In the genomic region with DNA sequence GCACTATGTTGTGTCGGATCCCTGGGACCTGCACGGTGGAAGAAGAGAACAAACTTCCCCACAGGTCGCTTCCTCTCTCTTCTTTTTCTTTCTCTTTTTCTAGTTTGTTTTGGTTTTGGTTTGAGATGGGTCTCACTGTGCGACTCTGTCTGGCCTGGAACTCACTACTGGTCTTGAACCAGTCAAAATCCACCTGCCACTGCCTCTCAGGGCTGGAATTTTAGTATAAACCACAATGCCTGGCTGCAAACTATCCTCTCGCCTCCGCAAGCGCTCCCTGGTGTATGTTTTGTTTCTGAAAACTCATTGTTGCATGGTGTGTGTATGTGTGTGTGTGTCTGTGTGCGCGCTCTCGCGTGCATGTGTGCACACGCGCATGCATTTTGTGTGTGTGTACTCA, we compare ENCODE assay signal across 25 mouse cellular contexts.
"Had no signal": no experiment of that assay in that cellular context is flagged by ENCODE, and none has a peak within 500 bp of the region (broad histone marks: within the 10 kb centered on the region; RNA-seq: fewer than 3 reads in every experiment).

No protein-coding gene starts in this region.

- H3K27ac ChIP-seq: heart, embryonic 13.5 days; hindbrain, embryonic 10.5 days; hindbrain, embryonic 12.5 days; hindbrain, embryonic 14.5 days; intestine, embryonic 15.5 days; left cerebral cortex, adult 2 months; limb, embryonic 10.5 days; limb, embryonic 12.5 days; liver, embryonic 13.5 days; liver, embryonic 15.5 days had no signal

- H3K9ac ChIP-seq: heart, embryonic 13.5 days; heart, embryonic 15.5 days; hindbrain, embryonic 12.5 days; hindbrain, embryonic 14.5 days; intestine, embryonic 15.5 days; limb, embryonic 12.5 days; liver, embryonic 13.5 days; liver, embryonic 15.5 days had no signal

- DNase-seq: gastrocnemius, postnatal 25 days; heart, postnatal 4 days; kidney, adult 18-20 months; kidney, adult 8-10 months; kidney, postnatal 10 days; kidney, postnatal 25 days; kidney, postnatal 4 days; liver; liver, embryonic 13.5 days had no signal

- H3K36me3 ChIP-seq: heart, embryonic 15.5 days; hindbrain, embryonic 10.5 days; hindbrain, embryonic 12.5 days; intestine, embryonic 15.5 days; limb, embryonic 10.5 days; limb, embryonic 12.5 days; liver, embryonic 13.5 days; liver, embryonic 15.5 days had no signal

- H3K4me1 ChIP-seq: hindbrain, embryonic 12.5 days; limb, embryonic 10.5 days had no signal

- H3K4me3 ChIP-seq: heart, embryonic 13.5 days; heart, embryonic 15.5 days; hindbrain, embryonic 10.5 days; hindbrain, embryonic 12.5 days; intestine, embryonic 15.5 days; layer of hippocampus, adult 2 months; left cerebral cortex, adult 2 months; limb, embryonic 10.5 days; limb, embryonic 12.5 days; liver, embryonic 13.5 days; liver, embryonic 15.5 days had no signal

- ATAC-seq: hindbrain, embryonic 16.5 days; inflammation-experienced regulatory T-cells, adult 6 months; intestine, embryonic 15.5 days; intestine, postnatal 0 days had no signal

- H3K4me2 ChIP-seq: heart, embryonic 11.5 days; heart, embryonic 13.5 days; hindbrain, embryonic 12.5 days; hindbrain, embryonic 14.5 days; intestine, embryonic 15.5 days; limb, embryonic 12.5 days; liver, embryonic 11.5 days; liver, embryonic 13.5 days; liver, embryonic 15.5 days had no signal

- H3K27me3 ChIP-seq: heart, embryonic 13.5 days; heart, embryonic 15.5 days; hindbrain, embryonic 12.5 days; intestine, embryonic 15.5 days; limb, embryonic 12.5 days; liver, embryonic 13.5 days; liver, embryonic 15.5 days had no signal

- H3K9me3 ChIP-seq: heart, embryonic 13.5 days; heart, embryonic 15.5 days; hindbrain, embryonic 10.5 days; hindbrain, embryonic 12.5 days; intestine, embryonic 15.5 days; limb, embryonic 10.5 days; limb, embryonic 12.5 days; liver, embryonic 13.5 days; liver, embryonic 15.5 days had no signal
